Mouse (Mus musculus): ENCODE data around the gene Mtfmt. TPM values are rescaled to one million over a fixed set of nuclear protein-coding genes. Genes with fewer than 3 reads are reported as not detected.

Mtfmt gene
- total RNA-seq, 2 experiments from 2014 or later, result 4.3 to 5.7 TPM

DNA sequence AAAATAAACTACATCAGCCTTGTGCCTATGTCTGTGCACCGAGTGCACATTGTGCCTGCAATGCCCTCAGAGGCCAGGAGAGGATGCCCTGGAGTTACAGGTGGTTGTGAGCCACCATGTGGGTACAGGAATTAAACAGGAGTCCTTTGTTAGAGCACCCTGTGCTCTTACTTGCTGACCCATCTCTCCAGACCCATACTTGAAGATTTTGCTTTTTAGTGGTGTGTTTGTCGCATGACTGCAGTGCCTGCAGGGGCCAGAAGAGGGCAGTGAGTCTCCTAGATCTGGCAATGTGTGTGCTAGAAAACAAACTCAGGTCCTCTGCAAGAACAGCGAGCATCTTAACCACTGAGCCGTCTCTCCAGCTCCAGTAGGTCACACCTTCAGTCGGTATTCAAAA is 1.4 kb upstream of the Mtfmt start:
- no peak overlapping the region for H3K27ac ChIP-seq
- intact Hi-C loops (cut with DNase I), result loop anchor here (5.0 to 10.0 kb wide), 2 partner anchors 82 to 209 kb away; no protein-coding TSS in a partner anchor
- H3K4me3 ChIP-seq, result no peak overlapping the region
- peak; percentile 36 for DNase-seq
- peak; percentile 60 for TF ChIP-seq CTCF (IDR thresholded peaks at IDR 0.05)

DNA sequence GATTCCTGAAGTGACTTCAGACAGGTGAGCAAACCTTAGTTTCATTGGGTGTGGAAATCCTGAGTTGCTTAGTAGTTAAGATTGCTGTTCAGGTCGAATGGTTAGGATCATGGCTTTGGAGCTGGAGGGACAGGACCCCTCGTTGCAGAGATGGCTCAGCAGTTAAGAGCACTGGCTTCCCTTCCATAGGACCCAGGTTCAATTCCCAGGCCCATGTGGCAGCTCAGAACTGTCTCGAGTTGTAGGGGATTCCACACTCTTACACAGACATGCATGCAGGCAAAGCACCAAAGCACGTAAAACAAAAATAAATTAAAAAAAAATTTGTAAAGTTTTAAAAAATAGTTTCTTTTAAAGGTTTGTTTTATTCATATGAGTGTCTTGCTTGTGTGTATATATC is 371 bp upstream of the Mtfmt start:
- intact Hi-C loops (cut with DNase I), result loop anchor here (10.0 kb wide), 1 partner anchor 210 kb away; no protein-coding TSS in a partner anchor
- DNase-seq, result no peak
- Histone ChIP-seq H3K27ac (no peak overlapping the region), H3K4me3 (peak overlapping the region; percentile 87)
- no peak for TF ChIP-seq CTCF (IDR thresholded peaks at IDR 0.05)

DNA sequence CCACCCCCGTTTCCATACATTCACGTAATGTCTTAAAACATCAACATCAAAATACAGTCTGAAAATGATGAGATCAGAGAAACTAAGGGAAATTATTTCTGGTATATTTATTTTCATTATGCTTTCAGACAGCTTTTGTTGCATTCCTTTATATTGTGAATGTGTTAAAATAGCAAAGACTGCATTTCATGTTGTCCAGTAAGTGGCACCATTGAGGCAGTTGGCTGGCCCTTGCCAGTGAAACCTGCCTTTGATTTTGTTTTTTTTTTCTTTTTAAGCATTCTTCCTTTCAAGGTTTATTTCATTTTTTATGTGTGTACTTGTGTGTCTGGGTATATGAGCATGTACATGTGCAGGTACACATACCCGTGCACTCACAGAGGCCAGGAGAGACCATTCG is 9.1 kb downstream of the Mtfmt start:
- Histone ChIP-seq H3K4me3 (no peak overlapping the region), H3K27ac (no peak overlapping the region)
- intact Hi-C loops (cut with DNase I), result no loop called here
- DNase-seq, result no peak
- TF ChIP-seq CTCF (IDR thresholded peaks at IDR 0.05), result no peak

- Histone ChIP-seq H3K27ac (no peak overlapping the region), H3K4me3 (no peak overlapping the region)
- DNase-seq, result no peak
- TF ChIP-seq CTCF (IDR thresholded peaks at IDR 0.05), result no peak
- intact Hi-C loops (cut with DNase I), result no loop called here
These were observed 12.4 kb downstream of the Mtfmt start for GRCm38 (mm10) chr9:65447951-65448350.

- Histone ChIP-seq H3K4me3 (no peak overlapping the region), H3K27ac (no peak overlapping the region)
- TF ChIP-seq CTCF (IDR thresholded peaks at IDR 0.05), result no peak
- DNase-seq, result no peak
- intact Hi-C loops (cut with DNase I), result no loop called here
These were observed 23.4 kb downstream of the Mtfmt start for GRCm38 (mm10) chr9:65458975-65459374.

GRCm38 (mm10) chr9:65460198-65460597 is 24.6 kb downstream of the Mtfmt start:
- no peak for TF ChIP-seq CTCF (IDR thresholded peaks at IDR 0.05)
- H3K27ac ChIP-seq, result peak overlapping the region; percentile 87
- no peak for DNase-seq
- intact Hi-C loops (cut with DNase I), result no loop called here
- H3K4me3 ChIP-seq, result peak overlapping the region; percentile 93

- H3K27ac ChIP-seq, result peak within 1 kb of the TSS; percentile 87
- intact Hi-C loops (cut with DNase I), result no loop called here
These were observed 25.3 kb downstream of the Mtfmt start, which contains the start of gene Spg21 for GRCm38 (mm10) chr9:65460732-65461442. Gene Spg21 (plus strand): TSS chr9:65460947.

GRCm38 (mm10) chr9:65462544-65462943 is 27.0 kb downstream of the Mtfmt start:
- DNase-seq, result no peak
- no peak for TF ChIP-seq CTCF (IDR thresholded peaks at IDR 0.05)
- intact Hi-C loops (cut with DNase I), result no loop called here
- Histone ChIP-seq H3K27ac (peak overlapping the region; percentile 29; the same call in 1 of the 2 replicates), H3K4me3 (no peak overlapping the region; the same call in 1 of the 2 replicates)

More at GRCm38 (mm10) chr9:65460732-65461442, 25.3 kb downstream of the Mtfmt start, which contains the start of gene Spg21:
- no peak for TF ChIP-seq CTCF (IDR thresholded peaks at IDR 0.05)
- H3K4me3 ChIP-seq, result peak within 1 kb of the TSS; percentile 93
- DNase-seq, result peak; percentile 95

DNA sequence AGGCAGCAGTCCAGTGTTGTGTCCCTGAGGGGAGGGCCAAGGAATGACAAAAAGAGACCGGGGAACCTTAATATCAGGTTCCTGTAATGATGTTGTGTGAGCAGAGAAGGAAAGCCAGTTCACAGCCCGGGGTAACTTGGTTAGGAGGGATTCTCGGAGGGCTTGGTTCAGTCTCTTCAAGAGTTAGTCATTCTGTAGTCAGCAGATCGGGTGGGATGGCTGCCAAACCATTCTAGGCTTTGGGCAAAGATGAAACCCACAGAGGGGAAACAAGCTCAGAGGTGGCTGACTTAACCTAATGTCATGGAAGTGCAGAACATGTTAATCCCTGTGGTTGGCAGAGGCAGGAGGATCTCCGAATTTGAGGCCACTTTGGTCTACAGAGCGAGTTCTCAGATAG is 28.6 kb downstream of the Mtfmt start:
- TF ChIP-seq CTCF (IDR thresholded peaks at IDR 0.05), result no peak
- peak; percentile 40 for DNase-seq
- Histone ChIP-seq H3K4me3 (no peak overlapping the region), H3K27ac (no peak overlapping the region)
- intact Hi-C loops (cut with DNase I), result no loop called here

- intact Hi-C loops (cut with DNase I), result no loop called here
- DNase-seq, result no peak
- Histone ChIP-seq H3K27ac (no peak overlapping the region), H3K4me3 (no peak overlapping the region)
- no peak for TF ChIP-seq CTCF (IDR thresholded peaks at IDR 0.05)
These were observed 29.7 kb downstream of the Mtfmt start for GRCm38 (mm10) chr9:65465241-65465640.

GRCm38 (mm10) chr9:65467686-65468085 is 32.1 kb downstream of the Mtfmt start:
- no peak for TF ChIP-seq CTCF (IDR thresholded peaks at IDR 0.05)
- DNase-seq, result no peak

GRCm38 (mm10) chr9:65472769-65473168 is 37.2 kb downstream of the Mtfmt start:
- no peak overlapping the region for H3K27ac ChIP-seq
- TF ChIP-seq CTCF (IDR thresholded peaks at IDR 0.05), result no peak
- H3K4me3 ChIP-seq, result no peak overlapping the region
- intact Hi-C loops (cut with DNase I), result no loop called here
- no peak for DNase-seq

More at GRCm38 (mm10) chr9:65467686-65468085, 32.1 kb downstream of the Mtfmt start:
- Histone ChIP-seq H3K4me3 (no peak overlapping the region), H3K27ac (no peak overlapping the region)
- intact Hi-C loops (cut with DNase I), result no loop called here

- intact Hi-C loops (cut with DNase I), result no loop called here
- H3K4me3 ChIP-seq, result no peak overlapping the region
- no peak for DNase-seq
- no peak for TF ChIP-seq CTCF (IDR thresholded peaks at IDR 0.05)
- no peak overlapping the region for H3K27ac ChIP-seq
These were observed 43.6 kb downstream of the Mtfmt start for GRCm38 (mm10) chr9:65479158-65479557.

- TF ChIP-seq CTCF (IDR thresholded peaks at IDR 0.05), result no peak
- Histone ChIP-seq H3K27ac (no peak overlapping the region), H3K4me3 (no peak overlapping the region)
- no peak for DNase-seq
- intact Hi-C loops (cut with DNase I), result no loop called here
These were observed 44.5 kb downstream of the Mtfmt start for GRCm38 (mm10) chr9:65480071-65480470.
